Mouse (Mus musculus) midbrain, embryonic 15.5 days (tissue): ENCODE results near the gene Rad23b. TPM values are rescaled to one million over a fixed set of nuclear protein-coding genes. Genes with fewer than 3 reads are reported as not detected.

ENCODE experiments used
- ATAC-seq: fragments of 200-750 bp; cut with Nextera tagmentation; replicated peaks from 2 replicates; pipeline ENCODE4 v1.8.0; 2017; ENCODE audit warnings: moderate TSS enrichment
- H3K27ac ChIP-seq: fragments of 300-500 bp; sonication (generic); 2 replicates; pipeline ENCODE4 v1.5.1; 2015; ENCODE audit warnings: mild to moderate bottlenecking, inconsistent platforms
- H3K27me3 ChIP-seq: fragments of 300-500 bp; sonication (generic); replicated peaks from 2 replicates; pipeline ENCODE4 v1.6.1; 2015; ENCODE audit warnings: inconsistent platforms
- H3K36me3 ChIP-seq: fragments of 300-500 bp; sonication (generic); replicated peaks from 2 replicates; pipeline ENCODE4 v1.6.1; 2015; ENCODE audit warnings: inconsistent platforms
- H3K4me1 ChIP-seq: fragments of 300-500 bp; sonication (generic); 2 replicates; pipeline ENCODE4 v1.6.1; 2015; ENCODE audit warnings: inconsistent platforms
- H3K4me2 ChIP-seq: fragments of 300-500 bp; sonication (generic); 2 replicates; pipeline ENCODE4 v1.6.1; 2015; ENCODE audit warnings: inconsistent platforms, mild to moderate bottlenecking, moderate library complexity
- H3K4me3 ChIP-seq: fragments of 300-500 bp; sonication (generic); 2 replicates; pipeline ENCODE4 v1.5.1; 2015; ENCODE audit warnings: mild to moderate bottlenecking, inconsistent platforms
- H3K9ac ChIP-seq: fragments of 300-500 bp; sonication (generic); 2 replicates; pipeline ENCODE4 v1.6.1; 2015; ENCODE audit warnings: mild to moderate bottlenecking, inconsistent platforms
- H3K9me3 ChIP-seq: fragments of 300-500 bp; sonication (generic); 2 replicates; pipeline ENCODE4 v1.6.1; 2016; ENCODE audit warnings: inconsistent platforms
- WGBS: fragments of 180-500 bp; shearing (Covaris S2); methylation state at CpG from one replicate; pipeline ENCODE4 v1.1.7; 2015; ENCODE audit warnings: mixed read lengths; 5-methylcytosine and 5-hydroxymethylcytosine counted together
- polyA plus RNA-seq: library from polyadenylated mRNA; unstranded; fragments of >200 nt; fragmentation: Nextera tagmentation; extraction: Ambion mirVana; gene quantifications from 2 replicates; pipeline ENCODE4 v1.2.1, GENCODE M21; 2015

Rad23b gene
- polyA plus RNA-seq, 1 experiment from 2014 or later, result 90.9 TPM

DNA sequence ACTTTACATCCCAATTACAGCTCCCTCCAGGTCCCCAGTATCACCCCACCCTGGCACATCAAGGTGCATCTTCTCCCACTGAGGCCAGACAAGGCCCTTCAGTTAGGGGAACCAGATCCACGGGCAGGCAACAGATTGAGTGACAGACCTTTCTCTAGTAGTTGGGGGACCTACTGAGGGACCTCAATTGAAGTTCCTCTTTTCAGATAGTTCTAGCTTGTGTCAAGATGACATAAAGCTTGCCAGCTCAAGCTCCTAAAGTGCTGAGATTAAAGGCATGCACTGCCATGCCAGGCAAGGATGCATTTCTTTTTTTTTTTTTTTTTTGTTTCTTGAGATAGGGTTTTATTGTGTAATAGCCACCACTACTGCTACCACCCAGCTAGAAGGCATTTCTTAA lies 16.2 kb downstream of the Rad23b start:
- Histone ChIP-seq H3K27ac (no peak overlapping the region), H3K4me2 (no peak overlapping the region), H3K9me3 (no peaks in the 10 kb centered on the region), H3K4me3 (no peak overlapping the region), H3K27me3 (no peaks in the 10 kb centered on the region), H3K36me3 (peaks cover 7% of the 10 kb centered on the region), H3K4me1 (no peaks in the 10 kb centered on the region), H3K9ac (no peak overlapping the region)
- WGBS, result 62% methylated on average over 1 of the region's 1 CpGs
- no peak for ATAC-seq

DNA sequence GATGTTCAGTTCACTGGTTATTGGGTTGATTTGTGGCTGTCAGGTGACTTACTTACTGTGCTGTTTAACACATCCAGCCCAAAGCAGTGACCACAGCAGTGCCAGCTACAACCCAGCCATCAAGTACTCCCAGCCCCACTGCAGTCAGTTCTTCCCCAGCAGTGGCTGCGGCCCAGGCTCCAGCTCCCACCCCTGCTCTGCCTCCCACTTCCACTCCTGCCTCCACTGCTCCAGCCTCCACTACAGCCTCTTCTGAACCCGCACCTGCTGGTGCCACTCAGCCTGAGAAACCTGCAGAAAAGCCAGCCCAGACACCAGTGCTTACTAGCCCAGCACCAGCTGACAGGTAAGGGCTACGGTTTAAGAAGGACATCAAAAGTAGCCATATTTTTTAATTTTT lies 20.3 kb downstream of the Rad23b start:
- H3K4me3 ChIP-seq, result no peak overlapping the region
- 93% methylated on average over 3 of the region's 3 CpGs for WGBS
- H3K27me3 ChIP-seq, result no peaks in the 10 kb centered on the region
- H3K4me1 ChIP-seq, result no peaks in the 10 kb centered on the region
- no peak overlapping the region for H3K27ac ChIP-seq
- peaks cover 7% of the 10 kb centered on the region for H3K36me3 ChIP-seq
- H3K9ac ChIP-seq, result no peak overlapping the region
- ATAC-seq, result no peak
- H3K9me3 ChIP-seq, result no peaks in the 10 kb centered on the region
- H3K4me2 ChIP-seq, result no peak overlapping the region

DNA sequence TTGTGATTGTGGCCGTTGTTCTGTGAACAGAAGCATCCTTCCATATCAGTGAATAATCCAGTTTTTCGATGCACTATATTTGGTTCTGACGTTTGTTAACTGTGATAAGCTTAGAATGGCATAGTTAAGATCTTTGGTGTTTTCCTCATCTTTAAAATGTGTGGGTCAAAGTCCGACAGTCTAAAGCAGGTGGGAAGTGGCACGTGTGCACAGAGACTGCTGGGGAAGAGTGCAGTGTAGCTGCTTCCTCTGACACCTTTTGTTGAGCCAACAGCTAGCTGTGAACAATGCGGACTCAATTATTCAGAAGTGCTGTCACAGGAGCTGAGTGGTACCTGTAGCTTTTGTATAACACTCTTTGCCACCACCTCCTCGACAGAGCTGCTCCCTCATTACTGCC lies 21.5 kb downstream of the Rad23b start:
- H3K27ac ChIP-seq, result no peak overlapping the region
- ATAC-seq, result no peak; the same call in 1 of the 2 replicates
- no peaks in the 10 kb centered on the region for H3K9me3 ChIP-seq
- WGBS, result 79% methylated on average over 7 of the region's 7 CpGs
- no peak overlapping the region for H3K4me2 ChIP-seq
- H3K9ac ChIP-seq, result no peak overlapping the region
- no peaks in the 10 kb centered on the region for H3K27me3 ChIP-seq
- H3K4me3 ChIP-seq, result no peak overlapping the region
- H3K36me3 ChIP-seq, result peaks cover 7% of the 10 kb centered on the region
- H3K4me1 ChIP-seq, result no peaks in the 10 kb centered on the region

DNA sequence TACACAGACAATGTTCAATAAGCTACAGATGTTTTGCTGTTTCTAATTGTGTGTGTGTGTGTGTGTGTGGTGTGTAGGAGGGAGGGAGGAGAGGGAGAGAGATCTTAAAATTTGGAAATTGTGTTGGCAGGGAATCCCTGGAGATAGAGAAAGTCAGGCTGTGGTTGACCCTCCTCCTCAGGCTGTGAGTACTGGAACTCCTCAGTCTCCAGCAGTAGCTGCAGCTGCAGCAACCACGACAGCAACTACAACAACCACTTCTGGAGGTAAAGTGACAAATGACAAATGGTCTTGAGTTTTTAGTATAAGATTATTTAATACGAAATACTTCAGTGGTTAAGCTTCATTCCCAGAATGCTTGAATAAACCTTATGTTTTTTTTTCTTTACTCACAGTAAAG lies 32.5 kb downstream of the Rad23b start:
- H3K36me3 ChIP-seq, result peaks cover 24% of the 10 kb centered on the region
- no peak overlapping the region for H3K4me2 ChIP-seq
- no peaks in the 10 kb centered on the region for H3K27me3 ChIP-seq
- 96% methylated on average over 2 of the region's 2 CpGs for WGBS
- no peak for ATAC-seq
- H3K27ac ChIP-seq, result no peak overlapping the region
- H3K9me3 ChIP-seq, result no peaks in the 10 kb centered on the region
- no peak overlapping the region for H3K9ac ChIP-seq
- H3K4me1 ChIP-seq, result no peaks in the 10 kb centered on the region
- no peak overlapping the region for H3K4me3 ChIP-seq

DNA sequence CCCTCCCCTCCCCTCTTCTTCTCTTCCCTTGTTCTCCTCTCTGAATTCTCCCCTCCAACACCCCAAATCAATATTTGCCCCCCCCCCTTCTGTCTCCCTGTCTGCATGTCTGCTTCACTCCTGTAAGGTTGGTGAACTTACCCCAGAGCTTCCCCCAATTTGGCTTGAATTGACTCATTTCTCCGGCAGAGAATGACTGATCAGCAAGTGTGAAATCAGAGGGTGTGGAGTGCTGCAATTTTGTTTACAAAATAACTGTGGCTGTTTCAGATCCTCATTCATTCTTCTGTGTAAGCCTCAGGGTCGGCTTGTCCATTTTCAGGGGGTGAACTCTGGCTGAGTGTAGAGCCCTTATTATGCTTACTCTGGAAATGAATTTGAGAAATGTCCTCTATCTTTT lies 36.9 kb downstream of the Rad23b start:
- H3K27me3 ChIP-seq, result no peaks in the 10 kb centered on the region
- H3K27ac ChIP-seq, result no peak overlapping the region
- no peak overlapping the region for H3K4me2 ChIP-seq
- no peak overlapping the region for H3K9ac ChIP-seq
- H3K9me3 ChIP-seq, result no peaks in the 10 kb centered on the region
- ATAC-seq, result no peak
- no peaks in the 10 kb centered on the region for H3K4me1 ChIP-seq
- WGBS, result 76% methylated on average over 2 of the region's 2 CpGs
- H3K36me3 ChIP-seq, result peaks cover 18% of the 10 kb centered on the region
- H3K4me3 ChIP-seq, result no peak overlapping the region

DNA sequence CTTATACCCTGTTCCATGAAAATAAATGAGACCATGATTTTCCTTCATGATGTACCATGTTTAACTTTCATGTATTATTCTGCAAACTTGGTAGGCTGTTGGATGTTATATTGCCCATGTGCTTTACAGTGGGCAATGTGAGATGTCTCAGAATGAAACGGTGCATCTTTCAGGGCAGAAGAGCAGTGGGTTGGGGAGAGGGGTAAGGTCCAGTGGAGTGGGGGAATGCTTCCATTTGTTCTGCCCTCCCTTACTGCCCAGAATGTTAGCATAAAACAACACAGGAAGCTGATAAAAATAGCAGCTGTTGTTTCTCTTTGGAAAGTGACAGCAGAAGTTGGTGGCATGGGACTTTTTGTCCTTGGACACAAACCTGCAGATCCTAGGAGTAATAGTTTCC lies 41.6 kb downstream of the Rad23b start:
- ATAC-seq, result no peak
- no peak overlapping the region for H3K27ac ChIP-seq
- no peaks in the 10 kb centered on the region for H3K27me3 ChIP-seq
- H3K4me3 ChIP-seq, result no peak overlapping the region
- H3K36me3 ChIP-seq, result no peaks in the 10 kb centered on the region; the same call in 1 of the 2 replicates
- H3K4me2 ChIP-seq, result no peak overlapping the region
- H3K9me3 ChIP-seq, result no peaks in the 10 kb centered on the region
- H3K9ac ChIP-seq, result no peak overlapping the region
- WGBS, result 94% methylated on average over 1 of the region's 1 CpGs
- H3K4me1 ChIP-seq, result no peaks in the 10 kb centered on the region

DNA sequence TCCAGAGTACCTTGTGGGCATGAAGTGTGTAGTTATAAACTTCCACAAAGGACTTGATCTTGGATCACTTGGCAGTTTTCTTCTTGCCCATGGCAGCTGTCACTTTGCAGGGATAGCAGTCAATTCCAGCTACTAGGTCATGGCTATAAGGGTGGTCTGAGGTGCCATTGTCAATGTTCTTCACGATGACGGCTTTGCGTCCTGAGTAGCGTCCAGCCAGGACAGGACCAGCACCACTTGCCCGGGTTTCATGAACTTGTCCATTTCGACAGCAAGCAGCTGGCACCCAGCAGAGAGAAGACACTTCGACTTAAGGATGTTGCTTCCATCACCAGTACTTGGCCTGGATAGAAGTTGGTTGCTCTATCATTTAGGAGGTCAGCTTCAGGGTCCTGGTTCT lies 42.6 kb downstream of the Rad23b start:
- H3K9me3 ChIP-seq, result no peaks in the 10 kb centered on the region
- H3K4me1 ChIP-seq, result no peaks in the 10 kb centered on the region
- ATAC-seq, result no peak
- 92% methylated on average over 7 of the region's 7 CpGs for WGBS
- H3K4me3 ChIP-seq, result no peak overlapping the region
- no peak overlapping the region for H3K4me2 ChIP-seq
- H3K9ac ChIP-seq, result no peak overlapping the region
- no peak overlapping the region for H3K27ac ChIP-seq
- H3K36me3 ChIP-seq, result no peaks in the 10 kb centered on the region; the same call in 1 of the 2 replicates
- no peaks in the 10 kb centered on the region for H3K27me3 ChIP-seq

DNA sequence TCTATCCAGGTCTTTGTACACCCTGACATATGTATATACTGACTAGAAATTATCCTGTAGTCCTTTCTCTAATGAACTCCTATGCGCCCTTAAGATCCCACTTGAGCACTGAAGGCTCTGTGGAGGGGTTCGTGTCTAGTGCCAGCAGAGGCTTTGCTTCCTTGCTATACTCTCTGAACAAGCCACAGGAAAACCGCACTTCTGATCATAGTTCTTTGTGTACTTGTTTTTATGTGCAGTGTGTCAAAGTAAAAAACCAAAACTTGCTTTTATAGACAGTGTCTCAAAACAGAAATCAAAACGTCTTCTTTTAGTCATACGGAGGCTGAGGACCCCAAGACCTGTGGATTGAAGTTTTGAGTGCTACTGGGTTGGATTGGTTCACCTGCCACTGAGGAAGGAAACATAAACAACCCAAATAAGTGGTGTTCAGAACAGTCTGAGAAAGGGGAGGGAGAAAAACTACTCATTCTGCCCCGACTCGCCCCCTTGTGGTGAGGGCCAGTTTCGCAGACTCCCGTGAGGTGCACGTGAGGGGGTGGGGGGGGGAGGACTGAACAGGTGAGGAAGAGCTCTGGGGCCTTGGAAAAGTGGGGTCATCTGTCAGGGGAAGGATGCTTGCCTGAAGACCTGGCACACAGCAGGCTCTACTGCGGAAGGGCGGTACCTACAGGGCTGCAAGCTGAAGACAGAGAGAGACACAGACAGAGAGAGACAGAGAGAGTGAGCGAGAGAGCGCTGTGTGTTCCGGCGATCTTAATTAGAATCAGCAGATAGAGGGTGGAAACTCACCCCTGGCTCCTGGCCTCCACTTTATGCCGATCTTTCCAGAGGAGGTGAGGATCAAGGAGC lies 48.3 kb downstream of the Rad23b start:
- Histone ChIP-seq H3K27ac (no peak overlapping the region), H3K4me3 (no peak overlapping the region), H3K4me2 (peak overlapping the region; percentile 19; the same call in 1 of the 2 replicates), H3K4me1 (no peaks in the 10 kb centered on the region), H3K36me3 (no peaks in the 10 kb centered on the region), H3K9me3 (no peaks in the 10 kb centered on the region), H3K9ac (no peak overlapping the region), H3K27me3 (no peaks in the 10 kb centered on the region)
- WGBS, result 39% methylated on average over 17 of the region's 17 CpGs
- ATAC-seq, result peak; percentile 69; the same call in 1 of the 2 replicates

DNA sequence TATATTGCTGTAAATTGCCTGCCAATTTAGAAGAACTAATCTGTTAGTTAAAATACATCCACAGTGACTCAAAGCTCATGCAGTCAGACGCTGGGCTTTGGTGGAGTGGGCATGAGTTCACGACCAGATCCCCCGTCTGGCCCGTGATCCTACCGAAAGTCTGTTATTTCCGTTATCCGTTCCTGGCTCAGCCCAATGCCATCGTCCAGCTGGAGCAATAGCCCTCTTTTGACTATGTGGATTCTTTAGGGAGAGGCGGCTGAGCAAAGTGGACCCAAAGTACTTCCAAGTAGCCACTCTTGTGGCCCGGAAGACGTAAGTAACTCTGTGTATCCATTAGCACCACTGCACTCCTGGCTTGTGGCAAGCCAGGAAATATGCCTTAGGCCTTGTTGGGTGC lies 49.1 kb downstream of the Rad23b start:
- WGBS, result 85% methylated on average over 11 of the region's 11 CpGs
- H3K9ac ChIP-seq, result no peak overlapping the region
- no peaks in the 10 kb centered on the region for H3K9me3 ChIP-seq
- no peaks in the 10 kb centered on the region for H3K36me3 ChIP-seq
- H3K27ac ChIP-seq, result no peak overlapping the region
- H3K4me3 ChIP-seq, result no peak overlapping the region
- no peaks in the 10 kb centered on the region for H3K4me1 ChIP-seq
- H3K4me2 ChIP-seq, result no peak overlapping the region
- no peaks in the 10 kb centered on the region for H3K27me3 ChIP-seq
- no peak for ATAC-seq

DNA sequence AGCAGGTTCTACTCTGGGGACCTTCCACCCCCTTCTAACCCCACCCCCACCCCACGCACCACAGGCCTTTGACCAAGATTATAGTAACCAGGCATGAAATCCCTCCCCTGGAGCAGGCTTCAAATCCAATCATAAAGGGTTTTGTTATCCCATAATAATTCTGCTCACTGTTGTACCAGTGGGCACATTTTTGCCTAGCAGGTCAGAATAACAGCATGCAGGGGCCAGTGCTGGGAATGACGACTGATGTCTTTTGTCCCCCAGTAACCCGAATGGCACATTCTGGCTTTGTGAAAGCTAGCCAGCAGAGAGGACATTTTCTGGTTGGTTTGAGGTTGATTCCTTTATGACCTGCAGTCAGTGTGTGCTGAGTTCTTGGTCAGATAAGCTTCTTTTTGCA lies 55.5 kb downstream of the Rad23b start:
- no peaks in the 10 kb centered on the region for H3K9me3 ChIP-seq
- peak; percentile 72 for ATAC-seq
- no peaks in the 10 kb centered on the region for H3K36me3 ChIP-seq
- no peak overlapping the region for H3K4me3 ChIP-seq
- no peaks in the 10 kb centered on the region for H3K27me3 ChIP-seq
- 24% methylated on average over 3 of the region's 3 CpGs for WGBS
- H3K27ac ChIP-seq, result no peak overlapping the region
- H3K4me1 ChIP-seq, result no peaks in the 10 kb centered on the region
- no peak overlapping the region for H3K4me2 ChIP-seq
- H3K9ac ChIP-seq, result no peak overlapping the region

DNA sequence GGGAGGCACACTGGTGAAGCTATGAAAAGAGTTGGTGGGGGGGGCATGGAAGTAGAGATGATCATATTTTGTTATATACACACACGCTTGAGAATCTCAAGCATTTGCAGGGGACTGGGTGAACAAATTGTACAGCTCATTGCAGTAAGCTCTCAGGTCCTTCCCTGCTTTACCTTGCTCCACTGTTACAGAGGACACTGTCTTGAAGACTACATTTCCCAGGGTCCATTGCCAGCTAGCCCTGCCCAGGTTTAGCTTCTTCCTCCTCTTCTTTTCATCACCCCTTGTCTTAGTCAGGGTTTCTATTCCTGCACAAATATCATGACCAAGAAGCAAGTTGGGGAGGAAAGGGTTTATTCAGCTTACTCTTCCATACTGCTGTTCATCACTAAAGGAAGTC lies 56.7 kb downstream of the Rad23b start:
- Histone ChIP-seq H3K27me3 (no peaks in the 10 kb centered on the region), H3K27ac (no peak overlapping the region), H3K9me3 (no peaks in the 10 kb centered on the region), H3K4me1 (no peaks in the 10 kb centered on the region), H3K4me2 (no peak overlapping the region), H3K4me3 (no peak overlapping the region), H3K9ac (no peak overlapping the region), H3K36me3 (no peaks in the 10 kb centered on the region)
- 91% methylated on average over 1 of the region's 1 CpGs for WGBS
- no peak for ATAC-seq

DNA sequence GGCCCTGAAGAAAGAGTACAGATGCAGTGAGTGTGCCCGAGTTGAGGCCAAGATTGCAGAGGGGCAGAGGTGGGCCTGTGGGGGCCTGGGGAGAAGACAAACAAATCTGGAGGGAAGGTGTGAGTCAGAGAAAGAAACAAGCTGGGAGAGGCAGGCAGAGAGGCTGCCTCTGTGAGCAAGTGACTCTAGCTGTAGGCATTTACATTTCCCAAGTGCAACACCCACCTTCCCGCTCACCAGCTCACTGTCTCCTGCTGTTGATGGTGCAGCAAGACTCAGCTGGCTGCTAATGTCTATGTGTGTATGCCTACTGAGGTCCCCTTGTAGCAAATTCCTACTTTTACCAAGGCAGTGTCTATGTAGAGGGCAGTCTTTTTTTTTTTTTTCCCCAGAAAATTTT lies 58.2 kb downstream of the Rad23b start:
- Histone ChIP-seq H3K27me3 (no peaks in the 10 kb centered on the region), H3K9ac (no peak overlapping the region)
- 75% methylated on average over 2 of the region's 2 CpGs for WGBS

DNA sequence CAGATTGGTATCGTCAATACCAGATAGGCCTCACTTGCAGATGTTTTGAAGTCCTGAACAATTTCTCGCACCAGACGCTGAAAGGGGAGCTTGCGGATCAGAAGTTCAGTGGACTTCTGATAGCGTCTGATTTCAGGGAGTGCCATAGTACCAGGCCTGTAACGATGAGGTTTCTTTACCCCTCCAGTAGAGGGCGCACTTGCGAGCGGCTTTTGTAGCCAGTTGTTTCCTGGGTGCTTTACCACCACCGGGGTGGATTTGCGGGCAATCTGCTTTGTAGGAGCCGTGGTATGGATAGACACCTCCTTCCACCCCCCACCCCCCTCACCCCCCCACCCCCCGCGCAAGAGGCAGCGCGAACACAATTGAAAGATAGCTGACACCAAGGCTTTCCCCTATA lies 59.2 kb downstream of the Rad23b start:
- no peak overlapping the region for H3K4me3 ChIP-seq
- H3K4me1 ChIP-seq, result no peaks in the 10 kb centered on the region

More for the DNA sequence above, 58.2 kb downstream of the Rad23b start:
- H3K27ac ChIP-seq, result no peak overlapping the region
- no peak overlapping the region for H3K4me2 ChIP-seq
- no peak overlapping the region for H3K4me3 ChIP-seq
- no peaks in the 10 kb centered on the region for H3K4me1 ChIP-seq
- no peaks in the 10 kb centered on the region for H3K9me3 ChIP-seq
- H3K36me3 ChIP-seq, result no peaks in the 10 kb centered on the region
- ATAC-seq, result no peak

More for the DNA sequence above, 59.2 kb downstream of the Rad23b start:
- no peaks in the 10 kb centered on the region for H3K27me3 ChIP-seq
- ATAC-seq, result no peak
- H3K4me2 ChIP-seq, result no peak overlapping the region
- H3K9ac ChIP-seq, result no peak overlapping the region
- 95% methylated on average over 16 of the region's 16 CpGs for WGBS
- H3K27ac ChIP-seq, result no peak overlapping the region
- no peaks in the 10 kb centered on the region for H3K9me3 ChIP-seq
- H3K36me3 ChIP-seq, result no peaks in the 10 kb centered on the region
